Mouse (Mus musculus) liver, adult 2 months (tissue): ENCODE results near the gene Rex1bd.

Source experiments
- CTCF ChIP-seq: fragments of 200-500 bp; IDR thresholded peaks from 2 replicates; pipeline ENCODE4 v1.5.1; 2011; ENCODE audit warnings: low read depth, low read length, control low read depth
- POLR2A ChIP-seq: fragments of 200-500 bp; IDR thresholded peaks from 2 replicates; pipeline ENCODE4 v1.6.1; 2011; ENCODE audit warnings: low read length, control low read depth; ENCODE audit not compliant: insufficient read depth; ENCODE audit errors: extremely low read depth

DNA sequence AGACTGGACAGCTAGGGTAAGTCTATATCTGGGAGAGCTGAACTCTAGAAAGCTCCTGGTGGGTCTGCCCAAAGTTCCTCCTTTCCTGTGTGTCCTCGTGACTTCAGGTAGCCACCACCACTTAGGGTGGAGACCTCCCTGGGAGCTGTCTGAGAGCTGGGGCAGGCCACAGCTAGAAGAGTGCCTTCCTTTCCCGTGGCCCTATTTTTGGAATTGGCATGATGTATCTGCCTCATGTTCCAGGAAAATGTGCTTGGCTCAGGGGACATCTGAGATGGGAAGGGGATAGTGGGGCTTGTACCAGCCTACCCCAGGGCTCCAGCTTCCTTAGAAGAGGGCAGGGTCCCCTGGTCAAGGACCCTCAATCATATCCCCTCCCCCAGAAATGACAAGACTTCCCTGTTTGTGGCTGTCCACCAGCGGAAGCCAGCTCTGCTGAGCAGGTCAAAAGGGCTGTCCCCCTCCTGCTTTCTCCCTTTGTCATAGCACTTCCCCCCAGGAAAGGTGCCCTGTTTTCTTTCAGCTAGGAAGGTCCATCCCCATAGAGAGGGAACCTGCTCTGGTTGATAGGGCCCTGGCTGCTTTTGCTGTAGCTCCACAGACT, 45.1 kb upstream of the Rex1bd start:
- TF ChIP-seq CTCF (no peak), POLR2A (no peak)
